Mouse (Mus musculus) heart, adult 8-10 months (tissue): ENCODE measurements around the gene Tex26. TPM values are rescaled to one million over a fixed set of nuclear protein-coding genes. Genes with fewer than 3 reads are reported as not detected.

Experiments used
- DNase-seq: peaks from one replicate; pipeline ENCODE4 v3.0.0; 2022; ENCODE audit warnings: low spot score
- total RNA-seq, 4 experiments: library from RNA; stranded (reverse); gene quantifications; 2 replicates each; pipeline ENCODE4 v1.2.4; 2022

Tex26 gene
- total RNA-seq, 4 experiments from 2014 or later: not detected

- no peak for DNase-seq
Measured at GRCm38 (mm10) chr5:149433618-149434017, 5.8 kb upstream of the Tex26 start.

- DNase-seq: no peak
Measured at GRCm38 (mm10) chr5:149434141-149434690, 5.2 kb upstream of the Tex26 start.

GRCm38 (mm10) chr5:149436541-149436940, 2.9 kb upstream of the Tex26 start:
- DNase-seq: no peak

- no peak for DNase-seq
Measured at GRCm38 (mm10) chr5:149437150-149437549, 2.3 kb upstream of the Tex26 start.

GRCm38 (mm10) chr5:149440180-149440573, 717 bp downstream of the Tex26 start:
- no peak for DNase-seq

- no peak for DNase-seq
Measured at GRCm38 (mm10) chr5:149441646-149442276, 2.3 kb downstream of the Tex26 start.

- DNase-seq: no peak
Measured at GRCm38 (mm10) chr5:149442277-149442660, 2.8 kb downstream of the Tex26 start.

- no peak for DNase-seq
Measured at GRCm38 (mm10) chr5:149444451-149444850, 5.0 kb downstream of the Tex26 start.

GRCm38 (mm10) chr5:149446495-149446894, 7.0 kb downstream of the Tex26 start:
- DNase-seq: no peak

- DNase-seq: no peak
Measured at GRCm38 (mm10) chr5:149447733-149448132, 8.3 kb downstream of the Tex26 start.

GRCm38 (mm10) chr5:149449406-149449805, 9.9 kb downstream of the Tex26 start:
- DNase-seq: no peak

GRCm38 (mm10) chr5:149451209-149451681, 11.8 kb downstream of the Tex26 start:
- no peak for DNase-seq

GRCm38 (mm10) chr5:149454281-149454680, 14.8 kb downstream of the Tex26 start:
- DNase-seq: peak; percentile 59

- no peak for DNase-seq
Measured at GRCm38 (mm10) chr5:149456544-149456943, 17.1 kb downstream of the Tex26 start.

GRCm38 (mm10) chr5:149462071-149462470, 22.6 kb downstream of the Tex26 start:
- DNase-seq: no peak

GRCm38 (mm10) chr5:149465305-149465704, 25.8 kb downstream of the Tex26 start:
- no peak for DNase-seq

- DNase-seq: no peak
Measured at GRCm38 (mm10) chr5:149474142-149474541, 34.7 kb downstream of the Tex26 start.

- no peak for DNase-seq
Measured at GRCm38 (mm10) chr5:149474701-149475468, 35.4 kb downstream of the Tex26 start.

- no peak for DNase-seq
Measured at GRCm38 (mm10) chr5:149481920-149482319, 42.5 kb downstream of the Tex26 start.

- no peak for DNase-seq
Measured at GRCm38 (mm10) chr5:149483321-149484052, 44.0 kb downstream of the Tex26 start.

- DNase-seq: no peak
Measured at GRCm38 (mm10) chr5:149484270-149484669, 44.8 kb downstream of the Tex26 start.

GRCm38 (mm10) chr5:149485447-149485846, 46.0 kb downstream of the Tex26 start:
- DNase-seq: no peak
